Mouse (Mus musculus): ENCODE results near the gene Ppp3ca.

- TF ChIP-seq CTCF (IDR thresholded peaks at IDR 0.05; ENCODE audit: control insufficient read depth, insufficient read depth, insufficient replicate concordance, low read depth, low read length) (no peak), POLR2A (IDR thresholded peaks at IDR 0.05; ENCODE audit: control insufficient read depth, low read depth, low read length) (no peak)
These were observed 51.3 kb downstream of the Ppp3ca start for GRCm38 (mm10) chr3:136721241-136721640.
